Mouse (Mus musculus): ENCODE results near the gene Dennd4a.
A peak's percentile ranks its signal among the peaks of the same experiment; 100 is the strongest.

GRCm38 (mm10) chr9:64806335-64807060 lies 4.6 kb upstream of the Dennd4a start:
- TF ChIP-seq GATA1 (IDR thresholded peaks at IDR 0.05; ENCODE audit: low read length) (peak; percentile 44; the same call in 1 of the 2 replicates), TAL1 (IDR thresholded peaks at IDR 0.05; ENCODE audit: low read length) (peak; percentile 48; the same call in 2 of the 3 replicates)
